Mouse (Mus musculus) embryonic facial prominence, embryonic 10.5 days (tissue): ENCODE results near the gene Atxn3. TPM values are rescaled to one million over a fixed set of nuclear protein-coding genes. Genes with fewer than 3 reads are reported as not detected.

ENCODE experiments used
- polyA plus RNA-seq: library from polyadenylated mRNA; unstranded; fragments of >200 nt; fragmentation: Nextera tagmentation; extraction: Ambion mirVana; gene quantifications from 2 replicates; pipeline ENCODE4 v1.2.1, GENCODE M21; 2016

Atxn3 gene
- polyA plus RNA-seq, 1 experiment from 2014 or later = 13.7 TPM

Other genes with a start within 250 kb of the Atxn3 start
- 0.23 and 0.55 TPM in 2 replicates for gene Tc2n, start 239.7 kb downstream of the Atxn3 start, polyA plus RNA-seq
- gene Fbln5, start 139.2 kb downstream of the Atxn3 start, polyA plus RNA-seq = 13.1 and 19.3 TPM in 2 replicates
- 19.0 and 19.2 TPM in 2 replicates for gene Trip11, start 45.0 kb downstream of the Atxn3 start, polyA plus RNA-seq
- gene Cpsf2, start 17.7 kb upstream of the Atxn3 start, polyA plus RNA-seq = 37.1 and 37.4 TPM in 2 replicates
- 0.05 TPM in 2 replicates for gene Slc24a4, start 170.5 kb upstream of the Atxn3 start, polyA plus RNA-seq